Mouse (Mus musculus) hindbrain, embryonic 10.5 days (tissue): Measurements from ENCODE around the gene Trim72. TPM values are rescaled to one million over a fixed set of nuclear protein-coding genes. Genes with fewer than 3 reads are reported as not detected.
"Not testable (repeated sequence)": the region's sequence is repeated elsewhere in the genome, so short reads cannot be mapped to it uniquely, and the experiment has no call there.

Source experiments
- DNase-seq: peaks from one replicate; pipeline ENCODE4 v3.0.0-alpha.2; 2017; ENCODE audit warnings: low spot score
- H3K27ac ChIP-seq: fragments of 300-500 bp; sonication (generic); 2 replicates; pipeline ENCODE4 v1.5.1; 2016; ENCODE audit warnings: mild to moderate bottlenecking, moderate library complexity
- H3K27me3 ChIP-seq: fragments of 300-500 bp; sonication (generic); 2 replicates; pipeline ENCODE4 v1.6.1; 2016; ENCODE audit warnings: mild to moderate bottlenecking; ENCODE audit not compliant: poor library complexity, insufficient read depth, severe bottlenecking
- H3K36me3 ChIP-seq: fragments of 300-500 bp; sonication (generic); 2 replicates; pipeline ENCODE4 v1.6.1; 2016; ENCODE audit warnings: mild to moderate bottlenecking, moderate library complexity
- H3K4me1 ChIP-seq: fragments of 300-500 bp; sonication (generic); replicated peaks from 2 replicates; pipeline ENCODE4 v1.6.1; 2016; ENCODE audit warnings: mild to moderate bottlenecking
- H3K4me3 ChIP-seq: fragments of 300-500 bp; sonication (generic); 2 replicates; pipeline ENCODE4 v1.5.1; 2016; ENCODE audit warnings: mild to moderate bottlenecking, moderate library complexity
- H3K9me3 ChIP-seq: fragments of 300-500 bp; sonication (generic); 2 replicates; pipeline ENCODE4 v1.6.1; 2016; ENCODE audit warnings: mild to moderate bottlenecking, moderate library complexity
- WGBS: fragments of 180-500 bp; shearing (Covaris S2); methylation state at CpG from one replicate; pipeline ENCODE4 v1.1.7; 2016; 5-methylcytosine and 5-hydroxymethylcytosine counted together
- polyA plus RNA-seq: library from polyadenylated mRNA; unstranded; fragments of >200 nt; fragmentation: Nextera tagmentation; extraction: Ambion mirVana; gene quantifications from 2 replicates; pipeline ENCODE4 v1.2.1, GENCODE M21; 2016

Trim72 gene
- polyA plus RNA-seq, 1 experiment from 2014 or later, result not detected

GRCm38 (mm10) chr7:127993341-127993977 is 10.3 kb upstream of the Trim72 start, which contains the start of gene Pycard:
Gene Pycard (minus strand): TSS chr7:127993867.
- Histone ChIP-seq H3K4me1 (peaks cover 14% of the 10 kb centered on the region), H3K4me3 (peak within 1 kb of the TSS; percentile 32), H3K27me3 (no peaks in the 10 kb centered on the region), H3K27ac (peak within 1 kb of the TSS; percentile 59; the same call in 1 of the 2 replicates), H3K9me3 (no peaks in the 10 kb centered on the region), H3K36me3 (peaks cover 37% of the 10 kb centered on the region)
- no peak for DNase-seq
- WGBS, result 23% methylated on average over 18 of the region's 18 CpGs

- Histone ChIP-seq H3K9me3 (no peaks in the 10 kb centered on the region), H3K36me3 (no peaks in the 10 kb centered on the region), H3K4me3 (no peak overlapping the region), H3K4me1 (peaks cover 10% of the 10 kb centered on the region), H3K27me3 (peaks cover 14% of the 10 kb centered on the region), H3K27ac (no peak overlapping the region)
- 72% methylated on average over 1 of the region's 1 CpGs for WGBS
- DNase-seq, result no peak
Measured at GRCm38 (mm10) chr7:127999436-127999835, 4.3 kb upstream of the Trim72 start.

GRCm38 (mm10) chr7:128000068-128000950 is 3.4 kb upstream of the Trim72 start:
- no peaks in the 10 kb centered on the region for H3K36me3 ChIP-seq
- peaks cover 22% of the 10 kb centered on the region for H3K27me3 ChIP-seq
- H3K9me3 ChIP-seq, result no peaks in the 10 kb centered on the region
- 82% methylated on average over 1 of the region's 1 CpGs for WGBS
- no peak overlapping the region for H3K27ac ChIP-seq
- no peak for DNase-seq
- peaks cover 17% of the 10 kb centered on the region for H3K4me1 ChIP-seq
- H3K4me3 ChIP-seq, result no peak overlapping the region

- Histone ChIP-seq H3K27me3 (peaks cover 30% of the 10 kb centered on the region), H3K27ac (no peak overlapping the region), H3K4me1 (peaks cover 17% of the 10 kb centered on the region), H3K4me3 (no peak overlapping the region), H3K9me3 (no peaks in the 10 kb centered on the region), H3K36me3 (no peaks in the 10 kb centered on the region)
- 88% methylated on average over 6 of the region's 6 CpGs for WGBS
- DNase-seq, result no peak
Measured at GRCm38 (mm10) chr7:128003098-128003497, 651 bp upstream of the Trim72 start.

GRCm38 (mm10) chr7:128004150-128004486 is 369 bp downstream of the Trim72 start:
- Histone ChIP-seq H3K4me3 (no peak overlapping the region; the same call in 1 of the 2 replicates), H3K27me3 (peaks cover 39% of the 10 kb centered on the region), H3K9me3 (no peaks in the 10 kb centered on the region), H3K27ac (no peak overlapping the region), H3K36me3 (no peaks in the 10 kb centered on the region), H3K4me1 (peaks cover 17% of the 10 kb centered on the region)
- 69% methylated on average over 5 of the region's 5 CpGs for WGBS
- DNase-seq, result no peak

GRCm38 (mm10) chr7:128004487-128005362 is 976 bp downstream of the Trim72 start:
- H3K27ac ChIP-seq, result peak overlapping the region; percentile 59; the same call in 1 of the 2 replicates
- peak; percentile 24 for DNase-seq

GRCm38 (mm10) chr7:128006193-128006592 is 2.4 kb downstream of the Trim72 start:
- Histone ChIP-seq H3K27ac (no peak overlapping the region), H3K4me1 (peaks cover 26% of the 10 kb centered on the region), H3K4me3 (no peak overlapping the region), H3K9me3 (no peaks in the 10 kb centered on the region), H3K36me3 (no peaks in the 10 kb centered on the region), H3K27me3 (peaks cover 55% of the 10 kb centered on the region)
- WGBS, result 80% methylated on average over 7 of the region's 7 CpGs
- no peak for DNase-seq

More at GRCm38 (mm10) chr7:128004487-128005362, 976 bp downstream of the Trim72 start:
- Histone ChIP-seq H3K9me3 (no peaks in the 10 kb centered on the region), H3K4me3 (peak overlapping the region; percentile 36), H3K36me3 (no peaks in the 10 kb centered on the region), H3K4me1 (peaks cover 20% of the 10 kb centered on the region), H3K27me3 (peaks cover 45% of the 10 kb centered on the region)
- 29% methylated on average over 35 of the region's 35 CpGs for WGBS

- 52% methylated on average over 40 of the region's 40 CpGs for WGBS
Measured at GRCm38 (mm10) chr7:128009715-128010340, 6.1 kb downstream of the Trim72 start.

GRCm38 (mm10) chr7:128012136-128012780 is 8.5 kb downstream of the Trim72 start:
- H3K36me3 ChIP-seq, result no peaks in the 10 kb centered on the region
- H3K27ac ChIP-seq, result no peak overlapping the region
- 78% methylated on average over 13 of the region's 13 CpGs for WGBS
- no peak for DNase-seq
- H3K4me3 ChIP-seq, result no peak overlapping the region
- peaks cover 28% of the 10 kb centered on the region; the same call in 1 of the 2 replicates for H3K27me3 ChIP-seq
- no peaks in the 10 kb centered on the region for H3K9me3 ChIP-seq
- H3K4me1 ChIP-seq, result peaks cover 9% of the 10 kb centered on the region

More at GRCm38 (mm10) chr7:128009715-128010340, 6.1 kb downstream of the Trim72 start:
- peaks cover 36% of the 10 kb centered on the region for H3K27me3 ChIP-seq
- no peaks in the 10 kb centered on the region for H3K9me3 ChIP-seq
- H3K36me3 ChIP-seq, result no peaks in the 10 kb centered on the region
- H3K4me3 ChIP-seq, result peak overlapping the region; percentile 20; the same call in 1 of the 2 replicates
- H3K4me1 ChIP-seq, result peaks cover 13% of the 10 kb centered on the region
- H3K27ac ChIP-seq, result peak overlapping the region; percentile 45; the same call in 1 of the 2 replicates
- DNase-seq, result peak; percentile 15

GRCm38 (mm10) chr7:128013116-128013515 is 9.4 kb downstream of the Trim72 start:
- 91% methylated on average over 13 of the region's 13 CpGs for WGBS
- Histone ChIP-seq H3K36me3 (no peaks in the 10 kb centered on the region), H3K4me3 (no peak overlapping the region), H3K27ac (no peak overlapping the region), H3K9me3 (no peaks in the 10 kb centered on the region), H3K4me1 (peaks cover 9% of the 10 kb centered on the region), H3K27me3 (peaks cover 24% of the 10 kb centered on the region; the same call in 1 of the 2 replicates)
- no peak for DNase-seq

GRCm38 (mm10) chr7:128016134-128016533 is 12.4 kb downstream of the Trim72 start:
- H3K4me3 ChIP-seq, H3K27ac ChIP-seq, H3K9me3 ChIP-seq, H3K36me3 ChIP-seq, DNase-seq, H3K27me3 ChIP-seq, H3K4me1 ChIP-seq: not testable (repeated sequence)
- WGBS, result 91% methylated on average over 5 of the region's 5 CpGs
